Mouse (Mus musculus) limb, embryonic 10.5 days (tissue): ENCODE results near the gene Mrpl49. TPM values are rescaled to one million over a fixed set of nuclear protein-coding genes. Genes with fewer than 3 reads are reported as not detected.

Experiments
- DNase-seq: peaks from one replicate; pipeline ENCODE4 v3.0.0-alpha.2; 2017; ENCODE audit warnings: low spot score
- H3K27ac ChIP-seq: fragments of 300-500 bp; sonication (generic); 2 replicates; pipeline ENCODE4 v1.5.1; 2016; ENCODE audit warnings: mild to moderate bottlenecking
- H3K27me3 ChIP-seq: fragments of 300-500 bp; sonication (generic); 2 replicates; pipeline ENCODE4 v1.6.1; 2016; ENCODE audit warnings: low read depth, mild to moderate bottlenecking; ENCODE audit not compliant: poor library complexity, severe bottlenecking
- H3K36me3 ChIP-seq: fragments of 300-500 bp; sonication (generic); 2 replicates; pipeline ENCODE4 v1.6.1; 2016; ENCODE audit warnings: mild to moderate bottlenecking, moderate library complexity
- H3K4me1 ChIP-seq: fragments of 300-500 bp; sonication (generic); 2 replicates; pipeline ENCODE4 v1.6.1; 2016
- H3K4me3 ChIP-seq: fragments of 300-500 bp; sonication (generic); 2 replicates; pipeline ENCODE4 v1.5.1; 2016; ENCODE audit warnings: mild to moderate bottlenecking, moderate library complexity
- H3K9me3 ChIP-seq: fragments of 300-500 bp; sonication (generic); replicated peaks from 2 replicates; pipeline ENCODE4 v1.6.1; 2016; ENCODE audit warnings: mild to moderate bottlenecking
- whole genome bisulfite sequencing: fragments of 180-500 bp; shearing (Covaris S2); methylation state at CpG from one replicate; pipeline ENCODE4 v1.1.7; 2016; 5-methylcytosine and 5-hydroxymethylcytosine counted together
- polyA plus RNA-seq: library from polyadenylated mRNA; unstranded; fragments of >200 nt; fragmentation: Nextera tagmentation; extraction: Ambion mirVana; gene quantifications from 2 replicates; pipeline ENCODE4 v1.2.1, GENCODE M21; 2016

Mrpl49 gene
- polyA plus RNA-seq, 1 experiment from 2014 or later = 90.3 TPM

DNA sequence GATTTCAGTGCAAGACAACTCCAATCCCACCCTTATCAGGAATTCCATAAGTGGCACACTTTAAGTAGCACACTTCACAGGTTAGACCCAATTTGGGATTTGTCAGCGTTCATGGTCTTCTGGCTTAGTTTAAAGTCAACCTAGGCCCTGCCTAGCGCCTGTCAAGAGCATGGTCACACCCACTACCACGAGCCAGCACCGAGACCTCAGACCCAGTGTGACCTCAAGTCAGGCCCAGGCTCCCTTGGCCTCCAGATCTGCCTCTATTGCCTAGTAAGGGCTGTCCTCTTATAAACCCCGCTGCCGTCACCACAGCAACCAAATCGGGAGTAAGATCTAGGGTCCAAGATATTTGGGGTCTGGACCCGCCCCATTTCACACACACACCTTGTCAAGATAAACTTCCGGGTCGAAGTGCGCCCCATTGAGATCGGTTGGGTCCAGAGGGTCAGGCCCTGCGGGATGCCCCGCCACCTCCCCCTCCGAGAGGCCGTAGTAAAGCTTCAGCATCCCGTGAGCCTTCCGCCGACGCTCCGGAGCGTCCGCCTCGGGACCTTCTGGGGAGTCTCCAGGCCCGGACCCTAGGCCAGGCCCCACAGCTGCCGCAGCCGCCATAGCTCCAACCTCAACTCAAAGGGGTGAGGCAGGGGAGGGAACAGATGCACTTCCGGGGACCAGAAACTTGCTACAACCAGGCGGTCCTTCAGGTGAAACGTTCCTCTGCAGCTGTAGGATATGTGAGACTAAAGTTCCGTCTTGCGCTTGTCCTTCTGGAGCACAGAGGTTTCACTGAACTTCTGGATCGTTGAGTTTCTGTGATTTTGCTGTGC, 19.2 kb upstream of the Mrpl49 start, which contains the start of gene Vps51:
Gene Vps51 (minus strand): TSS at position 668 of the 830 bp plus-strand sequence.
- Histone ChIP-seq H3K9me3 (no peaks in the 10 kb centered on the region), H3K36me3 (peaks cover 54% of the 10 kb centered on the region), H3K27ac (peak within 1 kb of the TSS; percentile 92), H3K27me3 (no peaks in the 10 kb centered on the region), H3K4me1 (peaks cover 13% of the 10 kb centered on the region), H3K4me3 (peak within 1 kb of the TSS; percentile 78)
- peak; percentile 83 for DNase-seq
- 1% methylated on average over 33 of the region's 33 CpGs for WGBS

DNA sequence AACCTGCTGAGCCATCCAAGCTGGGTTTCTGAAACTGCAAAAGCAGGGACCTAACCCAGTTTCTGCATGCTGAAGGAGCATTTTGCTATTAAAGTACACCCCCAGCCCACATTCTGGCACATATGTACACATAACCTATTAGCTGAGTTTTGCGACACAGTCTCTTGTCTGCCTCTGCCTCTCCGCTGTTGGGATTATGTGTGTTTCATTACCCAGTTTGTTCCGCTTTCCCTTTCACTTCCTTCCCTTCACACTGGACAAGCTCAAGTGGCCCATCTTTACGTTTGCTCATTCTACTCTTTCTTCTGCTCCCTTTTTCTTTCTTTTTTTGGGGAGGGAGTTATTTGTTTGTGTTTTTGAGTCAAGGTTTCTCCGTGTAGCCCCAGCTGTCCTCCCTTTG, 16.3 kb upstream of the Mrpl49 start:
- DNase-seq = no peak
- H3K4me1 ChIP-seq = peaks cover 13% of the 10 kb centered on the region
- H3K36me3 ChIP-seq = peaks cover 58% of the 10 kb centered on the region
- no peaks in the 10 kb centered on the region for H3K27me3 ChIP-seq
- no peaks in the 10 kb centered on the region for H3K9me3 ChIP-seq
- WGBS = 94% methylated on average over 5 of the region's 5 CpGs
- H3K4me3 ChIP-seq = no peak overlapping the region
- H3K27ac ChIP-seq = no peak overlapping the region

DNA sequence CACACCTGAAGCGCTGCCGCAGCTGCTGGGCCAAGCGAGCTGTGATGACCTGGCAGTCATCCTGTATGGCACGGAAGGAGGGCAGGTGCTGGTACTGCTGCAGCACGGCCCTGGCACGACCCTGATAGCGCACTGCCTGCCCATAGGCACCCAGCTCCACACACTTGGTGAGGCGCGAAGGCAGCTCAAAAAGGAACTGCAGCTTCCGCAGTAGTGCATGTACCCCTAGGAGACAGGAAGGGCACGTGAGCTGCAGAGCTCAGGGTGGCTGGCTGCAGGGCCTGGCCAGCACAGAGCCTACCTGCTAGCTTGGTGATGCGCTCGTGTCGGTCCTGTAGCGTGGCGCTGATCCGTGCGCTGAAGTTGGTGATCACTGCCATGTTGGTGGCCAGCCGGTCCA, 13.7 kb upstream of the Mrpl49 start:
- WGBS = 92% methylated on average over 19 of the region's 19 CpGs
- peaks cover 63% of the 10 kb centered on the region for H3K36me3 ChIP-seq
- no peak for DNase-seq
- H3K9me3 ChIP-seq = no peaks in the 10 kb centered on the region
- H3K27me3 ChIP-seq = no peaks in the 10 kb centered on the region
- no peak overlapping the region for H3K27ac ChIP-seq
- H3K4me1 ChIP-seq = peaks cover 28% of the 10 kb centered on the region
- no peak overlapping the region for H3K4me3 ChIP-seq

DNA sequence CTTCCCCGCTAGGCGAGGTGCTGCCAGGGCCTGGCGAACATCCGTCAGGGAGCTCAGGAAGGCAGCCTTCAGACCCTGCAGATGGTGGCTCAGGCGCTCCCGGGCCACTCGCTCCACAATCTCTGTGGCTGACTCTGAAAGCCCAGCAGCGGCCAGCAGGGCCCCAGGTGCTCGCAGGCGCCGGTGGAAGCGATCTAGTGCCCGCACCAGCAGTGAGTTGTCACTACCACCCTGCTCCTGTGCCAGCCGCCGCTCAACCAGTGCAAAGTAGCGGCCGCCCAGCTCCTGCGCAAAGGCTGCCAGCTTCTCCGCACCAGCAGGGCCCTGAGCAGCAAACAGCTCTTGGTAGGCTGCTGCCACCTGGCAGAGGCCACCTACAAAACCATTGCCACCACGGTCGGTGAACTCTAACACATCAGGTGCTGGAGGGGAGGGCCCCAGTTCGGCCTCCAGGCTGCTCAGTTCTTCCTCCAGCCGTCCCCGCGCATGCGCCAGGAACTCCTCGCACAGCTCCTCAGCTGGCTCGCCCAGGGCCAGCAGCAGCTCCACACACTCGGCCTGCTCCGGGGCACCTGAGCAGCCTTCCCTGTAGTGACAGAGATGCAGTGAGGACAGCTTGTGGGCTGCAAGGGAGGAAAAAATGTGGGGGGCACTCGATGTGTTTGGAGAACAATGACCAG, 13.1 kb upstream of the Mrpl49 start:
- Histone ChIP-seq H3K36me3 (peaks cover 63% of the 10 kb centered on the region), H3K9me3 (no peaks in the 10 kb centered on the region), H3K4me1 (peaks cover 28% of the 10 kb centered on the region), H3K27ac (no peak overlapping the region), H3K4me3 (no peak overlapping the region), H3K27me3 (no peaks in the 10 kb centered on the region)
- WGBS = 88% methylated on average over 31 of the region's 31 CpGs
- DNase-seq = no peak

DNA sequence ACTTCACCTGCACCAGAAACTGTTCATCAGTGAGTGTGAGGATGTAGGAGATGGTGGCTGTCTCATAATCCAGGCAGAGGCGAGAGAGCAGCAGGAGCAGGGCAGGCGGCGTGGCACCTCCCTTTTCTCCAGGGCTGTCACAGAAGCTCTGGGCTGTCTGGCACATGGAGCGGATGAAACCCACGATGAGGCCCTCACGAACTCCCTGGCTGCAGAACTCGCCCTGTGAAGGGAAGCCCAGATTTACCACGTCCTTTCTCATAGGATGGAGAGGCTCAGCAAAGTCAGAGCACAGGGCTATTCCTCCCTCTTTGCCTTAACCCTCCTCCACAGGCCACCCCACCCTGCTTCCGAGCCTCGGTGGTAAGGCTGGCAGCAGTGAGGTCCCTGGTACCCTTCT, 12.3 kb upstream of the Mrpl49 start:
- DNase-seq = no peak
- Histone ChIP-seq H3K9me3 (no peaks in the 10 kb centered on the region), H3K36me3 (peaks cover 58% of the 10 kb centered on the region), H3K27me3 (no peaks in the 10 kb centered on the region), H3K4me3 (no peak overlapping the region), H3K4me1 (peaks cover 28% of the 10 kb centered on the region), H3K27ac (no peak overlapping the region)
- whole genome bisulfite sequencing = 88% methylated on average over 10 of the region's 10 CpGs

DNA sequence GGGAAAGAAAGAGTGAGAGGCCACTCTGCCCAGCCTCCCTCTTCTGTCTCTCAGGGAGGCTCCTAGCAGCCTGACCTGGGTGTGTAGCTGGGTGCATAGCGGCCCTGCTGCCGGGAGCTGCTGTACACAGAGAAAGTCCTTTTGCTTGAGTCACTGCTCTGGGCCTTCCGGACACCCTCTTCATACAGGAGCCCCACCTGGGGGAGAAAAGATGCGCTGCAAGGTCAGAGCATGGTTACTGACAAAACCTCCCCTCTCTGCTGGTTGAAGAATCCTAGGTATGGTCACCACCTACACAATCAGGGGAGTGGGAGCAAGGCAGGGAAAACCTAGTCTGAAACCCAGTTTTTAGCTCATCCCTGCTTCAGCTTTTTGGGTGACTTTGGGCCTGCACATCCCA, 11.4 kb upstream of the Mrpl49 start:
- DNase-seq = no peak
- Histone ChIP-seq H3K36me3 (peaks cover 51% of the 10 kb centered on the region), H3K4me3 (peak overlapping the region; percentile 69; the same call in 1 of the 2 replicates), H3K9me3 (no peaks in the 10 kb centered on the region), H3K4me1 (peaks cover 28% of the 10 kb centered on the region), H3K27me3 (no peaks in the 10 kb centered on the region), H3K27ac (no peak overlapping the region)
- 86% methylated on average over 4 of the region's 4 CpGs for WGBS

DNA sequence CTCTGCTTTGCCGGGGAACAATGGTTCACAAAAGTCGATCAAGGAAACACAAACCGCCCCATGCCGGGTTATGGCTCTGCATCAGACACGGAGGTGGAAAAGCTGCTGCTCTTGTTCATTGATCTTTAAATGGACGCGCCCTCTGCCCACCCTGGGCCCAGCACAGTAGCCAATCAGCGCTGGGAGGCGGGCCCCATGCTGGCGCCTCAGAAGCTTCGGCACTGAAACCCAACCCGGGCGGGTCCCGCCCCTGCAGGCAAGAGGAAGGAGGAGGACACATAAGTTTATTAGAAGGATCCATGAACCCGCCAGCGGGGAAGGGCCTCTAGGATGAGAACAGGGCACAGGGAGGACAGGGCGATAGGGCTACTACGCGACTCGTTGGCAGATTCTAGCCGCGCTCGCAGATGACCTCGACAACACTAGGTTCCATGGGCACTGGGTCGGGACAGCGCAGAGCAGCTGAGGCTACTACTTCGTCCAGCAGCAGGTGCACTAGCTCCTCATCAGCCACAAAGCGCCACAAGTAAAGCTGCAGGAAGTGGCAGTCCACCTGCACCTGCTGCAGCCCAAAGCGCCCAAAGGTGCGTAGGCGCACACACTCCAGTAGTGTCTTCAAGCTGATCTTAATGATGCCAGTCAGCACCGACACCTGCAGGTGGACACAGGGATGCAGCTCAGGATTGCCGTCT, 10.3 kb upstream of the Mrpl49 start, which contains the start of gene Tm7sf2:
Gene Tm7sf2 (minus strand): TSS at position 650 of the 692 bp plus-strand sequence.
- H3K27me3 ChIP-seq = no peaks in the 10 kb centered on the region
- peak within 1 kb of the TSS; percentile 69 for H3K4me3 ChIP-seq
- peaks cover 32% of the 10 kb centered on the region for H3K4me1 ChIP-seq
- DNase-seq = peak; percentile 92
- peak within 1 kb of the TSS; percentile 85 for H3K27ac ChIP-seq
- H3K9me3 ChIP-seq = no peaks in the 10 kb centered on the region
- whole genome bisulfite sequencing = 10% methylated on average over 33 of the region's 33 CpGs
- peaks cover 49% of the 10 kb centered on the region for H3K36me3 ChIP-seq

DNA sequence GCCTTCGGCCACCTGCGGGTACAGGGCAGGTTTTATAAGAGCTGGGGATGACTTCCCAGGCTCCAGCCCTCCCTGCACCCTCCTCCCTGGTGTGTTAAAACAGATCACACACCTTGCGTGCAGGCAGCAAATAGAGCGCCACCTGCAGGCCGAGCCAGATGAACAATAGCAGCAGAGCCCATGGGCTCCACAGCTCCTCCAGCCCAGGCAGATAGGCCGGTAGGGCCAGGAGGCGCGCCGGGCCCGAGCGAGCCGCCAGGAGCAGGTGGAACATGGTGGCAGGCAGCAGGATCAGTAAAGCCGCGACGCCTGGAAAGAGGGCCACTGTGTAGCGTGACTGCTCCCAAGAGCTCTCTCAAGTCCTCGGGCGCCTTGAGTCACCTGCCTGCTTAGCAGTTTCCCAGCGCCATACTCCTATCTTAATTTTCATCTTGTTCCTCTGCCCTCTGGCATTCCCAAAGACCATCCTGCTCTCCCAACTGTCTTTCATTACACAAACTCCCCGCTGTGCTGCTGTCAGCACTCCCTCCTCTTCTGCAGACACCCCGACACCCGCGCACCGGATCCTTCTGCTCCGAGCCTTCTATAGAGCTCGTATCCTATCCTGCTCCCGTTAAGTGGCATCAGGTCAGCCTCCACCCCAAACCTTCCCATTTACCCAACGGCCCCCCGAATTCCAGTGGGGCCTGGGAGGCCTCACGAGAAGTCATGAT, 9.6 kb upstream of the Mrpl49 start:
- DNase-seq = peak; percentile 92
- under 1% methylated on average over 30 of the region's 30 CpGs for WGBS
- Histone ChIP-seq H3K9me3 (no peaks in the 10 kb centered on the region), H3K27ac (peak overlapping the region; percentile 85), H3K36me3 (peaks cover 48% of the 10 kb centered on the region), H3K4me1 (peaks cover 39% of the 10 kb centered on the region), H3K27me3 (no peaks in the 10 kb centered on the region), H3K4me3 (peak overlapping the region; percentile 69)

DNA sequence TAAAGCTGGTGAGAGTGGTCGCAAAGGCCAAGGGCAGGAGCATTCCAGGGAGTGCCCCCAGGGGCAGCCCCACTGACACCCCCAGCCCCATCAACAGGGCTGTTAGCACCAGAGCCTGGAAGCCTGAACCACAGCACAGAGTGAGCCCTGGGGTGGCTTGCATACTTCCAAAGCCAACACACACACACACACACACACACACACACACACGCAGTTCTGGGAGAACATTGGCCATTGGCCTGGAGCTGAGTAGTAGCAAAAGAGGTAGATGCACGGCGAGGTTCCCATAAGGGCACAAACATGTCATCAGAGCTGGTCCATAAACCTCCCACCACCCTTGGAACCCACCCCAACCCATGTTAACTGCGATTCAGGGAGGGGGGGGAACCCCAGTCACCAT, 9.0 kb upstream of the Mrpl49 start:
- Histone ChIP-seq H3K27ac (peak overlapping the region; percentile 85), H3K36me3 (peaks cover 47% of the 10 kb centered on the region)
- 41% methylated on average over 5 of the region's 5 CpGs for WGBS

DNA sequence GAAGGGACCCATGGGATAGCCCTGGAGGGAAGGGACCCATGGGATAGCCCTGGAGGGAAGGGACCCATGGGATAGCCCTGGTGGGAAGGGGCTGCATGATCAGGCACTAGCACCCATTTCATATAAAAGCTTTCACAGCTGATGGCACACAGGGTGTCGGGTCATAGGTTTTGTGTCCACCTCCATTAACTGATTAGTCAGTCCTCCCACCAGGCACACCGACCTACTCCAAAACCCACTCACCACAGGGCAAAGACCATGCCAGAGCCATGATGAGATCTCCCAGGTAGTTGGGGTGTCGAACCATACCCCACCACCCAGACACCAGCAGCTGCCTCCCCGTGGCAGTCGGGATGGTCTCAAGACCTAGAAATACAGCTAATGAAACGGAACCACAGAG, 5.5 kb upstream of the Mrpl49 start:
- 97% methylated on average over 6 of the region's 6 CpGs for WGBS
- Histone ChIP-seq H3K4me1 (peaks cover 54% of the 10 kb centered on the region), H3K27ac (no peak overlapping the region), H3K4me3 (peak overlapping the region; percentile 88), H3K9me3 (no peaks in the 10 kb centered on the region), H3K27me3 (no peaks in the 10 kb centered on the region), H3K36me3 (peaks cover 34% of the 10 kb centered on the region)
- no peak for DNase-seq

More for the DNA sequence above, 9.0 kb upstream of the Mrpl49 start:
- no peak for DNase-seq
- Histone ChIP-seq H3K4me3 (peak overlapping the region; percentile 69), H3K4me1 (peaks cover 45% of the 10 kb centered on the region), H3K27me3 (no peaks in the 10 kb centered on the region), H3K9me3 (no peaks in the 10 kb centered on the region)

DNA sequence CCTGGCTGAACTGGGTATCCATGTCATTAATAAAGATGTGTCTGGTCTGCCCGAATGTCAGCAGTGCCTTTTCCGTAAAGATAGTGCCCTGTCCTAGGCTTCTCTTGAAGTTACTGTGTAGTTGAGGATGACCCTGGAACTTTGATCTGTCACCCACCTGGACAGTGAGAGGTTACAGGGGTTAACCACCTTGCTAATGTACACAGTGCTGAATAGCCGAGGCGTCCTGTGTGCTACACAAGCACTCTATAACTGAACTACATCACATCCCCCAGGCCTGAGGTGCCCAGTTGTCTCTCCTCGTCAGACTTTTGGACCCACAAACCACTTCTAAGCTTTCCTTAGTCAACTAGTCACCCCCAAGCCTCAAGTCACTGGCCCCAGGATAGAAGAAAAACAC, 4.8 kb upstream of the Mrpl49 start:
- H3K4me1 ChIP-seq = peaks cover 47% of the 10 kb centered on the region
- DNase-seq = no peak
- H3K9me3 ChIP-seq = no peaks in the 10 kb centered on the region
- H3K36me3 ChIP-seq = peaks cover 34% of the 10 kb centered on the region
- H3K27me3 ChIP-seq = no peaks in the 10 kb centered on the region
- peak overlapping the region; percentile 88 for H3K4me3 ChIP-seq
- 76% methylated on average over 5 of the region's 5 CpGs for WGBS
- peak overlapping the region; percentile 94 for H3K27ac ChIP-seq

DNA sequence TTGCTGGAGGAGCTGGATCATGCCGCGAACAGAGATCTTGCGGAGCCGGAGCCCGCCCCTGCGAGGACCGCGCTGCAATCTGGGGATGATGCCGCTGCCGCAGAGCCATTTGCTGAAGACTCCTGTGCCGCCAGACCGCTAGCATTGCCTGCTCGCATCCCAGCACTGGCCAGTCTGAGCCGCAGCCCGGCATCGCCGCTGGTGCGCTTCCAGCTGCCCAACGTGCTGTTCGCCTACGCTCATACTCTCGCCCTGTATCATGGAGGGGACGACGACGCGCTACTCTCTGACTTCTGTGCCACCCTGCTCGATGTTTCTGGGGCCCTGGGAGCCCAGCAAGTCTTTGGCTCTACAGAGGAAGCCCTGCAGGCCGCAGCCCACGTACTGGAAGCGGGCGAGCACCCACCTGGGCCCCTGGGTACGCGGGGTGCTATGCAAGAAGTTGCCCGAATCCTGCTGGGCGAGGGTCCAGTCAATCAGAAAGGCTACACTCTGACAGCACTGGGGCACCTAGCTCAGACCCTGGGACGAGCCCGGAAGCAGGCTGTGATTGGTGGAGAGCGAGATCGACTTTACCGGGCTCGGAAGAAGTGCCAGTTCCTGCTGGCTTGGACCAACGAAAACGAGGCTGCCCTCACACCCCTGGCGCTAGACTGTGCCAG, 4.2 kb upstream of the Mrpl49 start:
- peaks cover 34% of the 10 kb centered on the region for H3K36me3 ChIP-seq
- H3K4me3 ChIP-seq = peak overlapping the region; percentile 88
- H3K4me1 ChIP-seq = peaks cover 43% of the 10 kb centered on the region
- H3K9me3 ChIP-seq = no peaks in the 10 kb centered on the region
- 2% methylated on average over 44 of the region's 44 CpGs for whole genome bisulfite sequencing
- peak overlapping the region; percentile 94 for H3K27ac ChIP-seq
- peak; percentile 58 for DNase-seq
- H3K27me3 ChIP-seq = no peaks in the 10 kb centered on the region
